Mouse (Mus musculus) limb, embryonic 11.5 days (tissue): Measurements from ENCODE around the gene Ica1. TPM values are rescaled to one million over a fixed set of nuclear protein-coding genes. Genes with fewer than 3 reads are reported as not detected.
A peak's percentile ranks its signal among the peaks of the same experiment; 100 is the strongest.

Experiments used
- ATAC-seq: fragments of 200-750 bp; cut with Nextera tagmentation; 2 replicates; pipeline ENCODE4 v1.8.0; 2017; ENCODE audit warnings: low read depth; ENCODE audit not compliant: insufficient number of reproducible peaks, low FRiP score, low TSS enrichment
- DNase-seq: peaks from one replicate; pipeline ENCODE4 v3.0.0-alpha.2; 2015; ENCODE audit warnings: low spot score
- H3K27ac ChIP-seq: fragments of 300-500 bp; sonication (generic); replicated peaks from 2 replicates; pipeline ENCODE4 v1.5.1; 2014; ENCODE audit warnings: low read depth, mild to moderate bottlenecking, low read length
- H3K27me3 ChIP-seq: fragments of 300-500 bp; sonication (generic); 2 replicates; pipeline ENCODE4 v1.6.1; 2014; ENCODE audit warnings: mild to moderate bottlenecking, low read length, mixed read lengths; ENCODE audit not compliant: control insufficient read depth, insufficient read depth
- H3K36me3 ChIP-seq: fragments of 300-500 bp; sonication (generic); 2 replicates; pipeline ENCODE4 v1.6.1; 2014; ENCODE audit warnings: mild to moderate bottlenecking, low read length, moderate library complexity, mixed read lengths; ENCODE audit not compliant: control insufficient read depth, insufficient read depth
- H3K4me1 ChIP-seq: fragments of 300-500 bp; sonication (generic); 2 replicates; pipeline ENCODE4 v1.6.1; 2014; ENCODE audit warnings: low read length, mixed read lengths; ENCODE audit not compliant: control insufficient read depth, insufficient read depth
- H3K4me2 ChIP-seq: fragments of 300-500 bp; sonication (generic); 2 replicates; pipeline ENCODE4 v1.6.1; 2014; ENCODE audit warnings: low read depth, mild to moderate bottlenecking, moderate library complexity; ENCODE audit not compliant: severe bottlenecking
- H3K4me3 ChIP-seq: fragments of 300-500 bp; sonication (generic); 2 replicates; pipeline ENCODE4 v1.5.1; 2014; ENCODE audit warnings: low read depth, low read length
- H3K9ac ChIP-seq: fragments of 300-500 bp; sonication (generic); 2 replicates; pipeline ENCODE4 v1.6.1; 2014; ENCODE audit warnings: mild to moderate bottlenecking, low read length
- H3K9me3 ChIP-seq: fragments of 300-500 bp; sonication (generic); 2 replicates; pipeline ENCODE4 v1.6.1; 2016; ENCODE audit warnings: low read length; ENCODE audit not compliant: control insufficient read depth
- WGBS: fragments of 180-500 bp; shearing (Covaris S2); extraction: QIAGEN DNeasy Blood & Tissue Kit; methylation state at CpG from one replicate; pipeline ENCODE4 v1.1.7; 2014; 5-methylcytosine and 5-hydroxymethylcytosine counted together
- polyA plus RNA-seq: library from polyadenylated mRNA; unstranded; fragments of >200 nt; fragmentation: Nextera tagmentation; extraction: Ambion mirVana; gene quantifications from 2 replicates; pipeline ENCODE4 v1.2.1, GENCODE M21; 2014

Gene Ica1
- 17.5 and 17.7 TPM in 2 replicates for polyA plus RNA-seq

DNA sequence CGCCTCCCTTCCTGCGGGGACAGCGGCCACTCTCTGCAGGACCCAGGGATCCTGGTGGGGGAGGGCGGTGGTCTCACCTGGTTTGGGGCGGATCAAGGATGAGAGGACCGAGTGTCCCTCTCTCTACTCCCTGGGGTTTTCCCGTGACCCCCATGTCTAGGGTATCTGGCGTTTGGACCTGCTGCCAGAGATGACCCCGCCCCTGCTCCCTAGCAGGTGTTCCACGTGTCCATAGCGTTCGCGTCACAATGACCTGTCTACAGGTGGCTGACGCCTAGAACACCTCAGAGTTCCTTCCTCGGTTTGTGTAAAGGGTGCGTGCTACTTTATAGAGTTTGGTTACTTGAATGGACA, at the start of gene Ica1:
TSS of gene Ica1 (minus strand) at position 193 of the 354 bp plus-strand sequence.
- Histone ChIP-seq H3K9ac (peak within 1 kb of the TSS; percentile 59), H3K4me1 (no peaks in the 10 kb centered on the region), H3K36me3 (no peaks in the 10 kb centered on the region), H3K9me3 (no peaks in the 10 kb centered on the region), H3K4me3 (peak within 1 kb of the TSS; percentile 62), H3K27me3 (0 out of 2 replicates have a peak, but pooled peaks cover 2% of the 10 kb centered on the region), H3K27ac (no peak within 1 kb of the TSS), H3K4me2 (peak within 1 kb of the TSS; percentile 79)
- no peak for DNase-seq
- ATAC-seq, result no peak; the same call in none of the 2 replicates
- WGBS, result under 1% methylated on average over 16 of the region's 16 CpGs

DNA sequence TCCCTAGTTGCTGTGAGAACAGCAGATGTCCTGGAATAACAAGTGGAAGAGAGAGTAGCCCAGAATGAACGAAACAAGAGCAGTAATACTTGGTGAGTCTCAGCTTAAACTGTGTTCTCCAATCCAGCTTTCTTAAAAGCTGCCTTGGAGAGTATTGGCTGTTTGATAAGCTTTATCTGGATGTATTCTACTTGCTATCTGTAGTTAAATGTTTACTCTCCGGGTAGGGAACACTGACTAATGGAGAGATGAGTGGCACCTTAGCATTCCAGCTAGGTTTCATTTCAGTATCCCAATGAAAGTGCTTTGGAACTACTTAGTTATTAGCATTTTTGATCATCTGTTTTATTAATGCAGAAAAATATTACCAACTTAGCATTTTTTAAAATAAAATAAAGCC, 41.6 kb upstream of the Ica1 start:
- 86% methylated on average over 2 of the region's 2 CpGs for WGBS
- no peaks in the 10 kb centered on the region for H3K27me3 ChIP-seq
- no peaks in the 10 kb centered on the region for H3K9me3 ChIP-seq
- no peak for DNase-seq
- H3K4me3 ChIP-seq, result no peak overlapping the region
- no peak overlapping the region for H3K9ac ChIP-seq
- H3K4me1 ChIP-seq, result no peaks in the 10 kb centered on the region
- no peaks in the 10 kb centered on the region for H3K36me3 ChIP-seq
- H3K27ac ChIP-seq, result no peak overlapping the region
- ATAC-seq, result no peak
- H3K4me2 ChIP-seq, result no peak overlapping the region

DNA sequence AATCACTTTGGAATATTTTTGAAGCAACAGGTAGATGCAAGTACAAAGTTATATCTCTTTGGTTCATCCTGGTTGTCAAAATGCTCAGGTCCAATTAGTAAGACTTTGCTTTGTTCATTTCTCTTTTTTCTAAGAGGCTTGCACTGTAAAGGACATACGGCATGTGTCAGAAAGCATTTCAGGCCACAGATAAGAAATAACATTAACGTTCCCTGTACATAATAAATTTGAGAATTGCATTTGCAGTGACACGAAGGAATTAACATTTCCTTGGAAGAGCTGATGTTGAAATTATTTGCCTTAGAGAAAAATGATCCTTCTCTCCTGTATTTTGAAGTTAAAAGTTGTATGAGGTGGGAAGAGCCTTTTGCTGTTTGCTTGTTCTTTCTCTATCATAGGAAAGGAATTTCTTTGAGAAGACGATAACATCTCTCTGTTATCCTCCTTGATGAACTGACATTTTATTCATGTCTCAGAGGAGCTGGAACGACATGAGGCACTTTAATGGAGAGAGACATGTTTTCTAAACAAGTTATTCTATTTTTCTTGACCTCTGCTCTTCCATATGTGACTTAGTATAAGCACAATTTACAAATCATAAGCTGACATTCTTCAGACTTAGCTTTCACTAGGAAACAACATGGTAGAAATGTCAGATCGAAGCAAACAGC, 36.2 kb upstream of the Ica1 start:
- Histone ChIP-seq H3K9me3 (no peaks in the 10 kb centered on the region), H3K4me1 (no peaks in the 10 kb centered on the region), H3K4me3 (no peak overlapping the region), H3K27ac (no peak overlapping the region), H3K36me3 (no peaks in the 10 kb centered on the region), H3K9ac (no peak overlapping the region), H3K4me2 (no peak overlapping the region), H3K27me3 (no peaks in the 10 kb centered on the region)
- DNase-seq, result no peak
- no peak for ATAC-seq
- WGBS, result 82% methylated on average over 6 of the region's 6 CpGs

DNA sequence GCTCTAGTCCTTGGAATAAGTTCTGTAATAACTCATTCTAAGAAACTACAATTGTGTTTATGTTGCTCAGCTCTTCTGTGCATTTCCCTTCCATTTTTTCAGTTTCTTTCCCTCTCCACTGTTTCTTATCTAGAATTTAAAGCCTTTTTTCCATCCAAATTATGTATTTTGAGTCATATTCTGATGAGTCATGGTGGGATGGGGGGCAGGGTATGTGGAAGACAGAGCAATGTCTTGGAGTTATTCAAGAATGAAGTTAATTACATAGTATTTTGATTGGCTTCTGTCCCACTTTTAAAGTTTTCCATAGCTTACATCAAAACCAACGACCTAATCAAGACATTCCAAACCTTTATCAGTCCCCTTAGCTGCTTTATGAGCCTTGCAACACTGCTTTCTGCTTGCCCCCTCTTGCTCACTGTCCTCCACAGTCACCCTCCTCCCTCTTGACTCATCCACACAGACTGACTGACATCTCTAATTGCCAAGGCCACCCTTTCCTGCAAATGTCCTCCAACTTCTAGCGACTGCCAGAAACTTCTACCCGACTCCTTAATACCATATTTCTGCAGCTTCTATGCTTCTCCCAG, 24.4 kb upstream of the Ica1 start:
- no peak overlapping the region for H3K4me2 ChIP-seq
- H3K27ac ChIP-seq, result no peak overlapping the region
- ATAC-seq (no peak), DNase-seq (no peak)
- no peaks in the 10 kb centered on the region for H3K27me3 ChIP-seq
- H3K4me3 ChIP-seq, result no peak overlapping the region
- 82% methylated on average over 3 of the region's 3 CpGs for WGBS
- no peak overlapping the region for H3K9ac ChIP-seq
- no peaks in the 10 kb centered on the region for H3K36me3 ChIP-seq
- no peaks in the 10 kb centered on the region for H3K9me3 ChIP-seq
- H3K4me1 ChIP-seq, result no peaks in the 10 kb centered on the region

DNA sequence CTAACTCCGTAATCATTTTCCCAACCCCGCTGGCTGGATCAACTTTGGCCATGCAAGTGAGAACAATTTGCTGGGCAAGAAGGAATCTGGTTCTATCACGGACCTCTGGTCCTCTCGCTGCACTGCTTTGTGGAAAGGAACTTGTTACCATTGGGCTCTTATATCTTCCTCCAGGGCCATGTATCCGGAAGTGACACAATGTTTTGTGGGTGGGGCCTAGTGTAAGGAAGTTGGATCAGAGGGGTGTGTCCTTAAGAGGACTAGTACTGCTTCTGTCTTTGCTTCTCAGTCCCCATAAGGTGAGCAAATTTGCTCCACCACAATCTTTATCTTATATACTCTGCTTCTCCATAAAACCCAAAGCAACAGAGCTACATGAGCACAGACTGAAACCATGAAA, 14.1 kb upstream of the Ica1 start:
- ATAC-seq (no peak), DNase-seq (no peak)
- Histone ChIP-seq H3K9ac (no peak overlapping the region), H3K36me3 (no peaks in the 10 kb centered on the region), H3K9me3 (no peaks in the 10 kb centered on the region), H3K4me1 (no peaks in the 10 kb centered on the region), H3K27me3 (no peaks in the 10 kb centered on the region), H3K4me2 (no peak overlapping the region), H3K4me3 (no peak overlapping the region), H3K27ac (no peak overlapping the region)
- WGBS, result 97% methylated on average over 5 of the region's 5 CpGs

DNA sequence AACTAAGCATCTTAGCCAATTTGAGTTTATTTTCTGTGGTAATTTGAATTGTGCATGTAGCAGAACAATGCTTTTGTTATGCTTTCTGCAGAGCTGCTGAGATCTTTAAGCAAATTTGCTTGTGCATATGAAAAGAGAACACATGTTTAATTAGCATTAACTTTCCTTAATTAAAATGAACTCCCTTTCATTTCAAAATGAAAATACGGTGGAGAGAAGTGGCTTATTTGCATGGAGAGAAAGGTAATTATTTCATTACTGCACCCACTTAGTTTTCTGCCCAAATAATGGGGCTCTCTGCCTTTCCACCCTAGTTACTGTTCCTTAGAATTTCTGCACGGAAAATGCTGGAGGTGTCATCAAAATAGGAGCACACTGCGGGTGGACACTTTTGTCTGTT, 13.5 kb upstream of the Ica1 start:
- H3K9me3 ChIP-seq, result no peaks in the 10 kb centered on the region

DNA sequence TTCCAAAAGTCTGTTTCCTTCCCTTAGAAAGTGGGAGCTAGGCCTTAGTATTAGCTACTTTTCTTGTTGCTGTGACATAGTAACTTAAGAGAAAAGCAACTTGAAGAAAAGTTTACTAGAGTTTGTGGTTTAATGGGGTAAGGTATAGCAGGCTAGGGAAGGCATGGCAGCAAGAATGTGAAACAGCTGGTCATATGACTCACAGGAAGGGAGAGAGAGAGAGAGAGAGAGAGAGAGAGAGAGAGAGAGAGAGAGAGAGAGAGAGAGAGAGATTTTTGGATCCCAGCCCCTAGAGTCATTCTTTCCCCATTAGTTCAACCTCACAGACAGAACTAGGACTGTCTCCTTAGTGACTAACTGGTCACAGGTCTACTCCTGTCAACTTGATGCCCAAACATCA, 2.3 kb upstream of the Ica1 start:
- Histone ChIP-seq H3K27me3 (0 out of 2 replicates have a peak, but pooled peaks cover 2% of the 10 kb centered on the region), H3K4me1 (no peaks in the 10 kb centered on the region), H3K9me3 (no peaks in the 10 kb centered on the region), H3K4me2 (no peak overlapping the region), H3K36me3 (no peaks in the 10 kb centered on the region), H3K27ac (no peak overlapping the region), H3K9ac (no peak overlapping the region), H3K4me3 (no peak overlapping the region)
- DNase-seq (no peak), ATAC-seq (no peak)

More for the DNA sequence above, 13.5 kb upstream of the Ica1 start:
- 91% methylated on average over 3 of the region's 3 CpGs for WGBS
- Histone ChIP-seq H3K27ac (no peak overlapping the region), H3K36me3 (no peaks in the 10 kb centered on the region), H3K9ac (no peak overlapping the region), H3K4me2 (no peak overlapping the region), H3K4me3 (no peak overlapping the region), H3K27me3 (no peaks in the 10 kb centered on the region), H3K4me1 (no peaks in the 10 kb centered on the region)
- no peak for DNase-seq
- no peak for ATAC-seq

DNA sequence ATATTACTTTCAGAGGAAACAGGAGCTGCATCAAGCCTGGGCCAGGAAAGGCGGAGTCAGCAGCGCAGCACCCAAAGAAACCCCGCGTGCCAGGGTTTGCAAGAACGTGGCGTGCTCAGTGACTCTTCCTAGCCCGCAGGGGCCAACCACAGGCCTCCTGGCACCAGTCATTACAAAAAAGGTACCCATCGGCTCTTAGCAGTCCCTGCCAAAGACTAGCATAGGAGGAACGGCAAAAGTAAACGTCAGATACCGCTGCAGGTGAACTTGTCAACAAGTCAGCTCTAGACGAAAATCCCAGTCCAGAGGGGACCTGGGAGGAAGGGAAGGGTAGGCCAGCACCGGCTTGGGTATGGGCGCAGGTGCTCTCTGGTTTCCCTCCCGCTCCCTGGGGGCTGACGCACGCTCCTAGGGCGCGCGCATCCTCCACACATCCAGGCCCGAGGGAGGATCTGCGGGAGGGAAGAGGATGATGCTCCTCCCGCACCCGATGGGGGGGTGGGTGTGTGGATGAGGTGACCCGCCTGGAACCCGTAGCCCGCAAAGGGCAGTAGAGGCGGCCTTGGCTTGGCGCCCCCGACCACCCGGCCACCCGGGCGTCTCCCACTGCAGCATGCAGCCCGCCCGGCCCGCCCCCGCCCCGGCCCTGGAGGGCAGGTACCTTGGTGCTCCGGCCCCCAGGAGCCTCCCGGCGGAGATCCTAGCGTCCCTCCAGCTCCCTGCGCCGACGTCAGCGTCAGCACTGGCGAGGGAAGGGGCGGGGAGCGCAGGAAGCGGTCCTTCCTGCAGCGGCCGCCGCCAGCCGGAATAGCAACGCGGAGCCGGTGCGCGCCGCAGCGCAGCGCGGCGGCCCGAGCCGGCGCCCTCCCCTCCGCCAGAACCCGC, 635 bp downstream of the Ica1 start:
- no peaks in the 10 kb centered on the region for H3K9me3 ChIP-seq
- DNase-seq, result peak; percentile 77
- no peak overlapping the region for H3K27ac ChIP-seq
- peak; percentile 82 for ATAC-seq
- 0 out of 2 replicates have a peak, but pooled peaks cover 2% of the 10 kb centered on the region for H3K27me3 ChIP-seq
- H3K9ac ChIP-seq, result peak overlapping the region; percentile 59
- H3K4me2 ChIP-seq, result peak overlapping the region; percentile 79
- H3K4me1 ChIP-seq, result no peaks in the 10 kb centered on the region
- H3K4me3 ChIP-seq, result peak overlapping the region; percentile 62
- no peaks in the 10 kb centered on the region for H3K36me3 ChIP-seq
- under 1% methylated on average over 59 of the region's 69 CpGs for WGBS
